Mouse (Mus musculus) kidney, postnatal 0 days (tissue): ENCODE data around the gene Myo1c. TPM values are rescaled to one million over a fixed set of nuclear protein-coding genes. Genes with fewer than 3 reads are reported as not detected.

ENCODE experiments used
- ATAC-seq: fragments of 200-750 bp; cut with Nextera tagmentation; replicated peaks from 2 replicates; pipeline ENCODE4 v1.8.0; 2017; ENCODE audit warnings: low read depth, moderate number of reproducible peaks, moderate TSS enrichment, moderate library complexity; ENCODE audit not compliant: low FRiP score
- DNase-seq: peaks from one replicate; pipeline ENCODE4 v3.0.0-alpha.2; 2016; ENCODE audit warnings: low spot score
- H3K27ac ChIP-seq: fragments of 300-500 bp; sonication (generic); 2 replicates; pipeline ENCODE4 v1.5.1; 2014; ENCODE audit warnings: mild to moderate bottlenecking
- H3K27me3 ChIP-seq: fragments of 300-500 bp; sonication (generic); 2 replicates; pipeline ENCODE4 v1.6.1; 2014; ENCODE audit warnings: low read length, mixed read lengths; ENCODE audit not compliant: insufficient read depth
- H3K36me3 ChIP-seq: fragments of 300-500 bp; sonication (generic); 2 replicates; pipeline ENCODE4 v1.6.1; 2014; ENCODE audit warnings: low read length, mixed read lengths; ENCODE audit not compliant: insufficient read depth
- H3K4me1 ChIP-seq: fragments of 300-500 bp; sonication (generic); replicated peaks from 2 replicates; pipeline ENCODE4 v1.6.1; 2014; ENCODE audit warnings: antibody characterized with exemption, low read length, mixed read lengths; ENCODE audit not compliant: insufficient read depth
- H3K4me2 ChIP-seq: fragments of 300-500 bp; sonication (generic); 2 replicates; pipeline ENCODE4 v1.6.1; 2014; ENCODE audit warnings: mild to moderate bottlenecking, low read length, moderate library complexity, mixed read lengths
- H3K4me3 ChIP-seq: fragments of 300-500 bp; sonication (generic); replicated peaks from 2 replicates; pipeline ENCODE4 v1.5.1; 2014; ENCODE audit warnings: low read depth, low read length
- H3K9ac ChIP-seq: fragments of 300-500 bp; sonication (generic); 2 replicates; pipeline ENCODE4 v1.6.1; 2014; ENCODE audit warnings: low read depth, low read length
- H3K9me3 ChIP-seq: fragments of 300-500 bp; sonication (generic); replicated peaks from 2 replicates; pipeline ENCODE4 v1.6.1; 2016; ENCODE audit warnings: low read length, inconsistent platforms, mixed read lengths
- CTCF ChIP-seq: IDR thresholded peaks from 2 replicates; pipeline ENCODE4 v1.5.1; 2016; ENCODE audit warnings: antibody characterized with exemption, low read depth, mild to moderate bottlenecking, moderate library complexity
- whole genome bisulfite sequencing: fragments of 180-500 bp; shearing (Covaris S2); extraction: QIAGEN DNeasy Blood & Tissue Kit; methylation state at CpG from one replicate; pipeline ENCODE4 v1.1.7; 2014; 5-methylcytosine and 5-hydroxymethylcytosine counted together
- polyA plus RNA-seq: library from polyadenylated mRNA; unstranded; fragments of >200 nt; fragmentation: Nextera tagmentation; extraction: Ambion mirVana; gene quantifications from 2 replicates; pipeline ENCODE4 v1.2.1, GENCODE M21; 2015

The Myo1c gene
- polyA plus RNA-seq, 1 experiment from 2014 or later = 55.3 TPM

DNA sequence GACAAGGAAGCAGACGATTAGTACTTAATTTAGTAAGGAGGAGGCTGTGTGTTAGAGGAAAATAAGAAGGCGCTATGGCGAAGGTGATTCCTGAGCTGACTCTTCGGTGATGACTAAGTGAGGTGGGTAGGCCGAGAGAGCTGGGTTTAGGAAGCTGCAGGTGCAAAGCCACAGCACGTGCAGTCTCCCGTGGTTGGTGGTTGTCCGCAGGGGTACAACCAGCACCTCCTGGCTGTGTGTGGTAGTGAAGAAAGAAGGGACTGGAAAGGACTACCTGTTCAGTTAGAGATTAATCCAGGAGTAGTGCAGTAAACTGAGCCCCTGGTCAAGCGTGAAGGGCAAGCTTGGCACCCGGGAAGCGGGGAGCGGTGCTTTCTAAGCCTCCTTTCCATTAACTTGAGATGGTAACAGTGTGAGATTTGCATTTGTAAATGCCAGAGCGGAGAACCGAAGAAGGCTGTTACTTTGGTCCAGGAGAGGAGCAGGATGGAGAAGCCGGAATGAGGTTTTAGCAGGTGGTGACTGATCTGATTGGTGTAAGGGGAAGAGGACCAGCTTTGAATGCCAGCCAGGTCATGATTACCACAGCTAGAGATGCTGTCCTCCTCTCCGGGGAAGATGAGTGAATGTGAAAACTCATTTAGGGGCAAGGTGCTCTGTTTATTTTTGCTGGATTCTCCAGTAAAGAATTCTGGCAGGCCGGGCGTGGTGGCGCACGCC, 2.1 kb downstream of the Myo1c start:
- H3K4me3 ChIP-seq = peak overlapping the region; percentile 78
- H3K36me3 ChIP-seq = no peaks in the 10 kb centered on the region
- WGBS = 21% methylated on average over 20 of the region's 20 CpGs
- H3K27ac ChIP-seq = peak overlapping the region; percentile 97
- H3K9me3 ChIP-seq = no peaks in the 10 kb centered on the region
- H3K27me3 ChIP-seq = no peaks in the 10 kb centered on the region
- TF ChIP-seq CTCF = peak; percentile 48; the same call in 1 of the 2 replicates
- peaks cover 30% of the 10 kb centered on the region for H3K4me1 ChIP-seq
- peak overlapping the region; percentile 84 for H3K9ac ChIP-seq
- H3K4me2 ChIP-seq = peak overlapping the region; percentile 93
- ATAC-seq (peak; percentile 19; the same call in 1 of the 2 replicates), DNase-seq (peak; percentile 54)

DNA sequence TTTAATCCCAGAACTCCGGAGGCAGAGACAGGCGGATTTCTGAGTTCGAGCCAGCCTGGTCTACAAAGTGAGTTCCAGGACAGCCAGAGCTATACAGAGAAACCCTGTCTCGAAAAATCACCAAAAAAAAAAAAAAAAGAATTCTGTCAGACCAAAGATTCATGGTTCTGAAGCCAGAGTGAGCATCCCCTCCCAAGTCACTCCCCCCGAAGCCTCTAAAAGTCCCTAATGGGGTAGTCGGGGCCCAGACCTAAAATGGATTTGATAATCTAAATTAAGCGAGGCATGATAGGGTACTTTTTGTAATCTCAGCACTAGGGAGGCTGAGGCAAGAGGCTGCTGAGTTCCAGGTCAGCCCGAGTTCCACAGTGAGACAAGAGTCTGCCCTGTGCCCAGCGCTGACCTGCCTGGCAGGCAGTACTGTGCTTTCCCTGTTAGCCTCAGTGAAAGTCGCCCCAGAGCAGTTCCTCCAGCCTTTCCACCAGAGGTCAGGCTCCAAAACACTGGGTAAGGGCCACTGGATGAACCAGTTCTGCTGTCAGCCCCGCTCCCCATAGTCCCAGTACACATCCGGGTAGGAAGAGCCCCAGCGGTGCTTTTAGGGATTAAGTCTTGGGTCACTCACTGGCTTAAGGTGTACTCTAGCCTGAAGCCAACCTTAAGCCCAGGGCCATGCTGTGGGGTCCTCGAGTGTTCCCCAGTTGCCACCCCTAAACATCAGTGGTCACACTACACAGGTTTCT, 2.8 kb downstream of the Myo1c start:
- TF ChIP-seq CTCF = peak; percentile 48
- WGBS = 33% methylated on average over 14 of the region's 14 CpGs
- Histone ChIP-seq H3K36me3 (0 out of 2 replicates have a peak, but pooled peaks cover 3% of the 10 kb centered on the region), H3K4me3 (peak overlapping the region; percentile 78), H3K9me3 (no peaks in the 10 kb centered on the region), H3K27ac (peak overlapping the region; percentile 97), H3K4me1 (peaks cover 30% of the 10 kb centered on the region), H3K9ac (peak overlapping the region; percentile 84), H3K27me3 (no peaks in the 10 kb centered on the region), H3K4me2 (peak overlapping the region; percentile 93)
- ATAC-seq (no peak), DNase-seq (peak; percentile 49)

DNA sequence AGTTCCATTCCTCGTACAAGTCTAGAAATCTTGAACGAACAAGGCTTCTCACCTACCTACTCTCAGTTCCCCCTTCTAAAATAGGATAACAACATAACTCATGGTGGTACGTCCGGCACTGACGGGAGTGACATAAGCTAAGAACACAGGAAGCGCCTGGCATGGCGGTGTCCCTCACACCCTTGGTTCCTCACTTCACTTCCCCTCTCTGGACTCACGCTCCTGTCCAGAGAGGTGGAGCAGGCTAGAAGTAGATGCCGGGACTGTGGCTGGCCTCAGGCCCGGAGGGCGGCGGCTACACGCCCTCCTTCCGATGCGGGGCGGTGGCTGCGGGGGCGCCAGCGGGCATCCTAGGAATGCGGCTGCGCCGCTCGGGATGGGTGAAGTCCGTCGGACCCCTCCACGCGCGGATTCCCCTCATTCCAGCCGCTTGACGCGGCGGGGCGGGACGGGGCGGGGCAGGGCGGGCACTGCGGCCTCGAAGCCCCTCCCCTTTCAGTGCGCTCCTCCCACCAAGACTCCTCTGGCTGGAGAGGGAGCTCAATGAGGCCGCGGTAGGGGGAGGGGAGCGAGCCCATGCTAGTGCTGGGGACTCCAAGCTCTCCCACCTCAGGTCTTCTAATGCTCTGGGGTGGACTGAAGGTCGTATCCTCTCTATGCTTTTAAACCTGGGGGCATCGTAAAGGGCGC, 3.6 kb downstream of the Myo1c start:
- WGBS = under 1% methylated on average over 42 of the region's 45 CpGs
- peak; percentile 71 for ATAC-seq
- DNase-seq = peak; percentile 93
- Histone ChIP-seq H3K27me3 (no peaks in the 10 kb centered on the region), H3K27ac (peak overlapping the region; percentile 97), H3K4me1 (peaks cover 30% of the 10 kb centered on the region), H3K9me3 (no peaks in the 10 kb centered on the region), H3K4me2 (peak overlapping the region; percentile 93), H3K4me3 (peak overlapping the region; percentile 36), H3K36me3 (peaks cover 11% of the 10 kb centered on the region), H3K9ac (peak overlapping the region; percentile 56)
- no peak for TF ChIP-seq CTCF

DNA sequence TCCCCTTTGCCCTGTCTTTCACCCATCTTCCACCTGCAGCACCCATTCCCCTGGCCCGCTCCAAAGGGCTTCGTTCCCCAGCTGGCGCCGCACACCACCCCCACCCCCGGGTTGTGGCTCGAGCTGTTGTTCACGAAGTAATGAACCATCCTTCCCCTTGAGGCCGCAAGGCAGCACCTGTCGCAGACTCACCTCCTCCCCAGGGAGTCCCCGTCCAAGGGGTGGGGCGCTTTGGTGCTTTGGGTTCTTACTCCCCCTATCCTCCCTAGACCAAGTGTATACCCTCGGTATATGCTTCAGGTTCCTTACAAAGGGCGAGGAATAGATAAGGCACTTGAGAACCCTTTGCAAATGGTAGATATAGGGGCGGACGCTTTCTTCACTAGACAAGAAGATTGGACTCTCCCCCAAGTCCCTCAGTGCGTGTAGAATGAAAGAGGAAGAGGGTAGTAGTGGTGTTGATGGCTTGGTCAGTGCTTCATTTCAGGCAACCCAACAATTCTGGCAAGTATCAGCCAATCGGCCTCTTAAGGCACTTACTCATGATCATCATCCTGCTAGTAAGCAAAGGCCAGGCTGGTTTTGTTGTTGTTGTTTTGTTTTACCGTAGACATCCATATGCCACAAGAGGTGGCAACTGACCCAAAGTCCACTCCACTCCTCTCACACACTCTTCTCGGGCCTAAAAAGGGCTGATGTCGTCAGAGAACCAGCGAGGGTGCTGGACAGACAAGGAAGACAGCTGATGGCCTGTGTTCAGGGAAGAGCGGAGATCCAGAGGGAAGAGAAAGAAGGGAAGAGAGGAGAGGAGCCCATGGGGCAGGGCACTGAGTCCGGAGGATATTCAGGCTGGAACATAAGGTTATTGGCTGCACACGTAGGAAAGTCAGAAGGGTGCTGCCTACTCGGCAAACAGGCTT, 4.4 kb downstream of the Myo1c start:
- 49% methylated on average over 25 of the region's 25 CpGs for WGBS
- Histone ChIP-seq H3K27ac (peak overlapping the region; percentile 97), H3K4me3 (peak overlapping the region; percentile 66), H3K27me3 (no peaks in the 10 kb centered on the region), H3K4me1 (peaks cover 26% of the 10 kb centered on the region), H3K4me2 (peak overlapping the region; percentile 93), H3K9me3 (no peaks in the 10 kb centered on the region), H3K9ac (peak overlapping the region; percentile 80; the same call in 1 of the 2 replicates), H3K36me3 (peaks cover 18% of the 10 kb centered on the region)
- ATAC-seq (no peak), DNase-seq (no peak)
- TF ChIP-seq CTCF = no peak

DNA sequence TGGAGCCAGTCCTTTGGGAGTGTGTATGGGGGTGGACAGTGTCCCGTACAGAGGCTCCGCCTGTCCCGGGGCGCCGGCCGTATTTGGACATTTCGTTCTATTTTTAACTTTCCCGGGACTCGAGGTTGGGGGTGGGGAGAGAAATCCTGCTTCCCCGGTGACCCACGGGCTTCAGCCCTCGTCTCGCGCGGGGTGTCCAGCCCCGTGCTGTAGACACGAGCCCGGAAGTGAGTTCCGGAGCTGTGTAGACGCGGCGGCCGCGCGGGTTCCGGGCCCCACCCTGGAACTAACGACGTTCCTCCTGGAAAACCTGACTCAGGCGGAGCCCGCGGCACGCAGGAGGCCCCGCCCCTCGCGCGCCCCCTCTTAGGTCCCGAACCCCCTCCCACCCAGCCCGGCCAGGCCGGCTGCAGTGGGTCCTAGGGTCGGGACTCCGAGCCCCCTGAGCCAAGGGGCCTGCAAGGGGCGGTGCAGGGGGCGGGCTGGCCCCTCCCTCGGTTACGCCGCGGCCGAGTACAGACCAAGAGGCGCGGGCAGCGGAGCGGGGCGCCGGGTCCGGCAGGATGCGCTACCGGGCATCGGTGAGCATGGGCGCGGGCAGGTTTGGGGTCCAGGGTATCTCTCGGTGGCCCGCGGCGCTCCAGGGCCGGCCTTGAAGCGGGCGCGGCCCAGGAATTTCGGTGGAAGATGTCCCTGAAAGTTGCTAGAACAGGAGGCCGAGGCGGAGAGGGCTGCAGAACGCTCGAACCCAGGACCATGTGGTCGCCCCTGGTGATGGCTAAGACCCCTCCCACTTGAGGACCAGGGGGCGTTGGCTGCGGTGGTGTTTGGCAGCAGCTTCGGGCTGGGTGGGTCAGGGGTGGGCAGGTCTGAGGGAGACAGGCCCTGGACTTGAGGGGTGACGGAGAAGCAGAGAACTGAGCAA, 5.6 kb downstream of the Myo1c start:
- ATAC-seq (peak; percentile 19; the same call in 1 of the 2 replicates), DNase-seq (peak; percentile 74)
- Histone ChIP-seq H3K4me3 (peak overlapping the region; percentile 66), H3K27ac (peak overlapping the region; percentile 97), H3K9ac (peak overlapping the region; percentile 80), H3K36me3 (peaks cover 26% of the 10 kb centered on the region), H3K9me3 (no peaks in the 10 kb centered on the region), H3K4me1 (peaks cover 23% of the 10 kb centered on the region), H3K4me2 (peak overlapping the region; percentile 93), H3K27me3 (no peaks in the 10 kb centered on the region)
- under 1% methylated on average over 78 of the region's 78 CpGs for WGBS
- no peak for TF ChIP-seq CTCF
